Mouse (Mus musculus): ENCODE measurements at regions not wholly inside any gene's neighbourhood (a gene's known extent, or its start where the extent isn't known, plus 50 kb on each side); places are given as distances from the start of the nearest gene placed in this dataset.

GRCm38 (mm10) chr16:79386421-79386820, 295.5 kb upstream of the Tmprss15 start:
- no peak for DNase-seq (ENCODE audit: low spot score)

GRCm38 (mm10) chr16:79350127-79350526, 259.2 kb upstream of the Tmprss15 start:
- Histone ChIP-seq H3K4me2 (ENCODE audit: low read depth, low read length, poor library complexity, severe bottlenecking) (no peak overlapping the region), H3K9me3 (ENCODE audit: low read length) (no peaks in the 10 kb centered on the region), H3K4me3 (ENCODE audit: low read depth, low read length) (no peak overlapping the region), H3K9ac (replicated peaks; ENCODE audit: low read length, poor library complexity, severe bottlenecking) (no peak overlapping the region), H3K4me1 (ENCODE audit: insufficient read depth, low read length) (no peaks in the 10 kb centered on the region), H3K36me3 (ENCODE audit: insufficient read depth, low read length) (no peaks in the 10 kb centered on the region), H3K27ac (ENCODE audit: low read depth, low read length) (no peak overlapping the region), H3K27me3 (ENCODE audit: insufficient read depth, low read length) (no peaks in the 10 kb centered on the region)
- DNase-seq (ENCODE audit: low spot score) = peak; percentile 5
- TF ChIP-seq CTCF (IDR thresholded peaks at IDR 0.05) = no peak
- ATAC-seq (ENCODE audit: low FRiP score) = no peak

More at GRCm38 (mm10) chr16:79386421-79386820, 295.5 kb upstream of the Tmprss15 start:
- WGBS = 21% methylated on average over 3 of the region's 3 CpGs
- no peak for TF ChIP-seq CTCF (IDR thresholded peaks at IDR 0.05)
- no peak overlapping the region for H3K27ac ChIP-seq (ENCODE audit: low read depth, low read length)
- no peak overlapping the region for H3K4me3 ChIP-seq (ENCODE audit: low read depth, low read length)
- H3K36me3 ChIP-seq (ENCODE audit: insufficient read depth, low read length) = no peaks in the 10 kb centered on the region
- H3K4me2 ChIP-seq (ENCODE audit: low read depth, low read length, poor library complexity, severe bottlenecking) = no peak overlapping the region
- no peak for ATAC-seq (ENCODE audit: low FRiP score)
- no peaks in the 10 kb centered on the region for H3K27me3 ChIP-seq (ENCODE audit: insufficient read depth, low read length)
- H3K4me1 ChIP-seq (ENCODE audit: insufficient read depth, low read length) = no peaks in the 10 kb centered on the region
- H3K9me3 ChIP-seq (ENCODE audit: low read length) = no peaks in the 10 kb centered on the region
- H3K9ac ChIP-seq (replicated peaks; ENCODE audit: low read length, poor library complexity, severe bottlenecking) = no peak overlapping the region

DNA sequence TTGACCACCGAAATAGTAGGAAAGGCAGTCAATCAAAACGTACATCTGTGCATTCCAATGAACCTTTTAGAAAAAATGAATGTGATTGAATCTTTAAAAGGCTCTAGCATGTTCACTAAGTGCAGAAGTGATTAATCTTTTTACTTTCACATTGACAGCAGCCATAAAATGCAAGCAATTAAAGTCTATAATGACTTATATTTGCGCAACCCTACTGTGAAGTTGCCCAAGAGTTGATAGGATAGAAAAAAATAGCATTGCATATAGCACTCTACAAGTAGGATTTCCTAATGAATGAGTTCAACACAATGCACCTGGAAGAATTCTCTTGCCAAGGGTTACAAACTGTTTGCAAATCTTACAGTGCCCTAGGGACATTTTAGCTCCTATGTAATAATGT, 251.6 kb upstream of the Tmprss15 start:
- Histone ChIP-seq H3K36me3 (ENCODE audit: insufficient read depth, low read length) (no peaks in the 10 kb centered on the region), H3K4me2 (ENCODE audit: low read depth, low read length, poor library complexity, severe bottlenecking) (no peak overlapping the region), H3K4me3 (ENCODE audit: low read depth, low read length) (no peak overlapping the region), H3K4me1 (ENCODE audit: insufficient read depth, low read length) (no peaks in the 10 kb centered on the region), H3K9me3 (ENCODE audit: low read length) (no peaks in the 10 kb centered on the region), H3K27ac (ENCODE audit: low read depth, low read length) (no peak overlapping the region), H3K9ac (replicated peaks; ENCODE audit: low read length, poor library complexity, severe bottlenecking) (no peak overlapping the region), H3K27me3 (ENCODE audit: insufficient read depth, low read length) (no peaks in the 10 kb centered on the region)
- 79% methylated on average over 3 of the region's 3 CpGs for WGBS
- DNase-seq (ENCODE audit: low spot score) (no peak), ATAC-seq (ENCODE audit: low FRiP score) (no peak)
- no peak for TF ChIP-seq CTCF (IDR thresholded peaks at IDR 0.05)

- H3K27me3 ChIP-seq (ENCODE audit: insufficient read depth, low read length) = no peaks in the 10 kb centered on the region
- H3K27ac ChIP-seq (ENCODE audit: low read depth, low read length) = no peak overlapping the region
- ATAC-seq (ENCODE audit: low FRiP score) (no peak), DNase-seq (ENCODE audit: low spot score) (peak; percentile 39)
- no peak overlapping the region for H3K4me3 ChIP-seq (ENCODE audit: low read depth, low read length)
- WGBS = 68% methylated on average over 2 of the region's 2 CpGs
- no peaks in the 10 kb centered on the region for H3K36me3 ChIP-seq (ENCODE audit: insufficient read depth, low read length)
- TF ChIP-seq CTCF (IDR thresholded peaks at IDR 0.05) = no peak
- H3K9me3 ChIP-seq (ENCODE audit: low read length) = no peaks in the 10 kb centered on the region
- H3K4me2 ChIP-seq (ENCODE audit: low read depth, low read length, poor library complexity, severe bottlenecking) = no peak overlapping the region
- no peaks in the 10 kb centered on the region for H3K4me1 ChIP-seq (ENCODE audit: insufficient read depth, low read length)
- no peak overlapping the region for H3K9ac ChIP-seq (replicated peaks; ENCODE audit: low read length, poor library complexity, severe bottlenecking)
Measured at GRCm38 (mm10) chr16:79336416-79336815, 245.5 kb upstream of the Tmprss15 start.

GRCm38 (mm10) chr16:79336016-79336415, 245.1 kb upstream of the Tmprss15 start:
- ATAC-seq (ENCODE audit: low FRiP score) = no peak
- H3K9me3 ChIP-seq (ENCODE audit: low read length) = no peaks in the 10 kb centered on the region
- TF ChIP-seq CTCF (IDR thresholded peaks at IDR 0.05) = no peak
- no peak for DNase-seq (ENCODE audit: low spot score)
- no peak overlapping the region for H3K9ac ChIP-seq (replicated peaks; ENCODE audit: low read length, poor library complexity, severe bottlenecking)
- no peaks in the 10 kb centered on the region for H3K27me3 ChIP-seq (ENCODE audit: insufficient read depth, low read length)
- H3K36me3 ChIP-seq (ENCODE audit: insufficient read depth, low read length) = no peaks in the 10 kb centered on the region
- no peak overlapping the region for H3K27ac ChIP-seq (ENCODE audit: low read depth, low read length)
- H3K4me2 ChIP-seq (ENCODE audit: low read depth, low read length, poor library complexity, severe bottlenecking) = no peak overlapping the region
- H3K4me1 ChIP-seq (ENCODE audit: insufficient read depth, low read length) = no peaks in the 10 kb centered on the region
- no peak overlapping the region for H3K4me3 ChIP-seq (ENCODE audit: low read depth, low read length)

- DNase-seq (ENCODE audit: low spot score) (no peak), ATAC-seq (ENCODE audit: low FRiP score) (no peak)
- WGBS = 78% methylated on average over 3 of the region's 3 CpGs
Measured at GRCm38 (mm10) chr16:79313301-79313700, 222.4 kb upstream of the Tmprss15 start.

More at GRCm38 (mm10) chr16:79313301-79313700, 222.4 kb upstream of the Tmprss15 start:
- Histone ChIP-seq H3K9ac (replicated peaks; ENCODE audit: low read length, poor library complexity, severe bottlenecking) (no peak overlapping the region), H3K4me2 (ENCODE audit: low read depth, low read length, poor library complexity, severe bottlenecking) (no peak overlapping the region), H3K4me1 (ENCODE audit: insufficient read depth, low read length) (no peaks in the 10 kb centered on the region), H3K9me3 (ENCODE audit: low read length) (no peaks in the 10 kb centered on the region), H3K27ac (ENCODE audit: low read depth, low read length) (no peak overlapping the region), H3K36me3 (ENCODE audit: insufficient read depth, low read length) (no peaks in the 10 kb centered on the region), H3K4me3 (ENCODE audit: low read depth, low read length) (no peak overlapping the region), H3K27me3 (ENCODE audit: insufficient read depth, low read length) (no peaks in the 10 kb centered on the region)
- no peak for TF ChIP-seq CTCF (IDR thresholded peaks at IDR 0.05)

All from midbrain, postnatal 0 days (tissue).